Mouse (Mus musculus) MEL (cell line): Measurements from ENCODE around the gene Dpf3. TPM values are rescaled to one million over a fixed set of nuclear protein-coding genes. Genes with fewer than 3 reads are reported as not detected.

Source experiments
- DNase-seq: peaks from one replicate; pipeline ENCODE4 v3.0.0; 2011; ENCODE audit warnings: low read depth, low spot score
- H3K27ac ChIP-seq: 2 replicates; pipeline ENCODE4 v1.5.1; 2012; ENCODE audit warnings: low read depth, mild to moderate bottlenecking, control low read depth, low read length, moderate library complexity; ENCODE audit not compliant: control insufficient read depth
- H3K27me3 ChIP-seq, 2 experiments: fragments of 150-350 bp in 1 of 2; sonication (generic) in 1 of 2; 2 replicates each; pipeline ENCODE4 v1.6.1; 2012; ENCODE audit warnings: low read length in 2 of 2, mild to moderate bottlenecking in 2 of 2, improper control_type of control experiment in 1 of 2, moderate library complexity in 1 of 2; ENCODE audit not compliant: insufficient read depth in 2 of 2, control insufficient read depth in 1 of 2
- H3K36me3 ChIP-seq, 2 experiments: 2 replicates each; pipeline ENCODE4 v1.6.1; 2012 to 2014; ENCODE audit warnings: low read length in 2 of 2, improper control_type of control experiment in 1 of 2, inconsistent platforms in 1 of 2, mild to moderate bottlenecking in 1 of 2; ENCODE audit not compliant: insufficient read depth in 2 of 2, control insufficient read depth in 1 of 2
- H3K4me1 ChIP-seq, 2 experiments: fragments of 150-350 bp in 1 of 2; sonication (generic) in 1 of 2; 2 replicates each; pipeline ENCODE4 v1.6.1; 2012; ENCODE audit warnings: low read length in 2 of 2, improper control_type of control experiment in 1 of 2, mild to moderate bottlenecking in 1 of 2; ENCODE audit not compliant: insufficient read depth in 2 of 2, control insufficient read depth in 1 of 2
- H3K4me3 ChIP-seq, 2 experiments: fragments of 150-350 bp in 1 of 2; sonication (generic) in 1 of 2; 2 replicates each; pipeline ENCODE4 v1.5.1; 2012; ENCODE audit warnings: low read depth in 2 of 2, low read length in 2 of 2, mild to moderate bottlenecking in 2 of 2, moderate library complexity in 2 of 2, control low read depth in 1 of 2, improper control_type of control experiment in 1 of 2; ENCODE audit not compliant: control insufficient read depth in 1 of 2, insufficient read depth in 1 of 2
- H3K79me2 ChIP-seq: 2 replicates; pipeline ENCODE4 v1.6.1; 2012; ENCODE audit warnings: mild to moderate bottlenecking, low read length, moderate library complexity; ENCODE audit not compliant: control insufficient read depth, poor library complexity, insufficient read depth
- H3K9ac ChIP-seq: 2 replicates; pipeline ENCODE4 v1.6.1; 2012; ENCODE audit warnings: low read depth, mild to moderate bottlenecking, control low read depth, low read length, moderate library complexity; ENCODE audit not compliant: control insufficient read depth, poor library complexity, severe bottlenecking
- H3K9me3 ChIP-seq: fragments of 150-350 bp; sonication (generic); replicated peaks from 2 replicates; pipeline ENCODE4 v1.6.1; 2012; ENCODE audit warnings: mild to moderate bottlenecking, low read length, improper control_type of control experiment, moderate library complexity; ENCODE audit not compliant: insufficient read depth
- BHLHE40 ChIP-seq: IDR thresholded peaks from 2 replicates; pipeline ENCODE4 v1.6.1; 2012; ENCODE audit warnings: low read depth, mild to moderate bottlenecking, inconsistent platforms, low read length, improper control_type of control experiment, borderline replicate concordance
- CHD1 ChIP-seq: IDR thresholded peaks from 2 replicates; pipeline ENCODE4 v1.6.1; 2012; ENCODE audit warnings: low read depth, mild to moderate bottlenecking, inconsistent platforms, low read length, improper control_type of control experiment
- EP300 ChIP-seq, 2 experiments: IDR thresholded peaks; 2 replicates each; pipeline ENCODE4 v1.6.1; 2011; ENCODE audit warnings: improper control_type of control experiment in 2 of 2, low read length in 2 of 2, low read depth in 1 of 2, mild to moderate bottlenecking in 1 of 2
- ETS1 ChIP-seq: IDR thresholded peaks from 2 replicates; pipeline ENCODE4 v1.6.1; 2012; ENCODE audit warnings: low read depth, mild to moderate bottlenecking, inconsistent platforms, low read length, improper control_type of control experiment, moderate library complexity
- GATA1 ChIP-seq: IDR thresholded peaks from 2 replicates; pipeline ENCODE4 v1.6.1; 2011; ENCODE audit warnings: low read depth, low read length, improper control_type of control experiment
- MAX ChIP-seq: IDR thresholded peaks from 2 replicates; pipeline ENCODE4 v1.6.1; 2011; ENCODE audit warnings: low read length, improper control_type of control experiment
- POLR2A ChIP-seq, 2 experiments: IDR thresholded peaks; 2 replicates each; pipeline ENCODE4 v1.6.1; 2011 to 2012; ENCODE audit warnings: low read length in 2 of 2, mild to moderate bottlenecking in 2 of 2, control low read depth in 1 of 2, improper control_type of control experiment in 1 of 2, low read depth in 1 of 2, moderate library complexity in 1 of 2; ENCODE audit not compliant: control insufficient read depth in 1 of 2, insufficient read depth in 1 of 2, poor library complexity in 1 of 2
- POLR2AphosphoS5 ChIP-seq: IDR thresholded peaks from 2 replicates; pipeline ENCODE4 v1.6.1; 2012; ENCODE audit warnings: low read depth, borderline replicate concordance, mild to moderate bottlenecking, inconsistent platforms, low read length, moderate library complexity, mixed read lengths
- RAD21 ChIP-seq: IDR thresholded peaks from 2 replicates; pipeline ENCODE4 v1.6.1; 2011; ENCODE audit warnings: mild to moderate bottlenecking, low read depth, low read length, improper control_type of control experiment
- RCOR1 ChIP-seq: IDR thresholded peaks from 2 replicates; pipeline ENCODE4 v1.6.1; 2012; ENCODE audit warnings: low read depth, mild to moderate bottlenecking, inconsistent platforms, low read length, improper control_type of control experiment
- USF2 ChIP-seq, 2 experiments: IDR thresholded peaks; 2 replicates each; pipeline ENCODE4 v1.6.1; 2011 to 2012; ENCODE audit warnings: improper control_type of control experiment in 2 of 2, low read length in 2 of 2, borderline replicate concordance in 1 of 2, inconsistent platforms in 1 of 2, low read depth in 1 of 2, mild to moderate bottlenecking in 1 of 2; ENCODE audit not compliant: insufficient read depth in 1 of 2
- ZKSCAN1 ChIP-seq: IDR thresholded peaks from 2 replicates; pipeline ENCODE4 v1.6.1; 2012; ENCODE audit warnings: low read depth, mild to moderate bottlenecking, inconsistent platforms, low read length, improper control_type of control experiment, moderate library complexity
- ZNF384 ChIP-seq: IDR thresholded peaks from 2 replicates; pipeline ENCODE4 v1.6.1; 2012; ENCODE audit warnings: low read depth, mild to moderate bottlenecking, inconsistent platforms, low read length, improper control_type of control experiment
- polyA plus RNA-seq, 2 experiments: library from polyadenylated mRNA; stranded (reverse) in 1 of 2; unstranded in 1 of 2; fragments of >175 nt in 1 of 2; fragments of >200 nt in 1 of 2; gene quantifications; 2 replicates each; pipeline versions ENCODE4 v1.2.1 to v1.2.4; 2012; ENCODE audit warnings: low replicate concordance in 2 of 2, low read depth in 1 of 2; ENCODE audit not compliant: insufficient read length in 2 of 2, insufficient read depth in 1 of 2, missing spikeins in 1 of 2
- total RNA-seq: library from RNA; depleted of rRNA; stranded (reverse); fragments of 300-350 nt; gene quantifications from 2 replicates; pipeline ENCODE4 v1.2.3, GENCODE M21; 2012

The Dpf3 gene
- total and polyA plus RNA-seq, 3 experiments, result 4.2 to 6.8 TPM; not detected in 1

DNA sequence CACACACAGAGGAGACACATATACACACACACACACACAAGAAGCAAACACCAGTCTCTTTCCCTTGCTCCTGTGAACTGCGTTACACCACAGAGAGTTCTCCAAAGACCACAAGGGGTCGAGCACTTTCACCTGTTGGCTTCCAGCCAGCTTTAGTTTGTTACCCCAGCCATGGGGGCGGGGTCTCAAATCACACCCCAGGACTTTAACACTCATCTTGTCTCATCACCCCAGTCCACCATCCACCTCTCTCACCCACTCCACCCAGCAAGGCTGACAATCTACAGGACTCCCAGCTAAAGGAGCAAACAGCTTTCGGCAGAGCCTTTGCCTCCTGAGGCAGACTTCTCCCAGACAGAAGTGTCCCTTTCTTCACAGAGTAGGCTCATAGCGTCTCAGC lies 85.2 kb downstream of the Dpf3 start:
- H3K9ac ChIP-seq, result no peak overlapping the region
- H3K4me3 ChIP-seq, result no peak overlapping the region
- no peaks in the 10 kb centered on the region for H3K27me3 ChIP-seq
- no peak overlapping the region for H3K27ac ChIP-seq
- H3K79me2 ChIP-seq, result no peaks in the 10 kb centered on the region
- TF ChIP-seq MAX (no peak), GATA1 (no peak)
- no peaks in the 10 kb centered on the region for H3K9me3 ChIP-seq
- no peaks in the 10 kb centered on the region for H3K36me3 ChIP-seq
- no peak for DNase-seq
- no peaks in the 10 kb centered on the region for H3K4me1 ChIP-seq

DNA sequence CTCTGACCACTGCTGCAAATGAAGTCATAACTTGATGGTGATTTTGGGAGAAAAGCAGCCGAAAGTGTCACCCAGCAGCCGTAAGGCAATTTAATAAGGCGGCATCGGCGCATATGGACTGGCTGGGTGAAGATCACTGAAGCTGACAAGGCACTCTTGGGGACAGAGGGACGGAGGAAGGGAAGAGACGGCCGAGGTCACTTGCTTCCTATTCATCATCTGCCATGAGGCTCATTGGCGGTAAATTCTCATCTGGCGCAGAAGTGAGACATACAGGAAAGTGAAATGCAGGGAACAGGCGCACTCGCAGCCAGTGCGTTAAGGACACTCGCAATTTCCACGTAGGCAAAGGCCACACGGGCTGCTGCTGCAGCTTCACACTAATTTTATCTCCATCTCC lies 95.5 kb downstream of the Dpf3 start:
- Histone ChIP-seq H3K79me2 (no peaks in the 10 kb centered on the region), H3K9ac (no peak overlapping the region), H3K4me3 (no peak overlapping the region), H3K4me1 (peaks cover 7 to 10% of the 10 kb centered on the region in 2 experiments), H3K36me3 (peaks cover 0 to 4% of the 10 kb centered on the region in 2 experiments; a peak in 2 of 4 replicates), H3K9me3 (no peaks in the 10 kb centered on the region), H3K27ac (no peak overlapping the region), H3K27me3 (no peaks in the 10 kb centered on the region)
- TF ChIP-seq ZKSCAN1, result no peak
- no peak for TF ChIP-seq USF2 (IDR thresholded peaks at IDR 0.05; ENCODE audit: borderline replicate concordance in 1 of 2, insufficient read depth in 1 of 2, low read depth in 1 of 2, low read length in 2 of 2)
- TF ChIP-seq RCOR1, result no peak
- TF ChIP-seq POLR2A (IDR thresholded peaks at IDR 0.05; ENCODE audit: control insufficient read depth in 1 of 2, insufficient read depth in 1 of 2, low read depth in 1 of 2, low read length in 2 of 2, poor library complexity in 1 of 2), result no peak
- TF ChIP-seq ZNF384, result no peak
- TF ChIP-seq POLR2AphosphoS5, result no peak
- no peak for TF ChIP-seq ETS1
- TF ChIP-seq BHLHE40, result no peak
- no peak for TF ChIP-seq RAD21
- DNase-seq, result no peak

DNA sequence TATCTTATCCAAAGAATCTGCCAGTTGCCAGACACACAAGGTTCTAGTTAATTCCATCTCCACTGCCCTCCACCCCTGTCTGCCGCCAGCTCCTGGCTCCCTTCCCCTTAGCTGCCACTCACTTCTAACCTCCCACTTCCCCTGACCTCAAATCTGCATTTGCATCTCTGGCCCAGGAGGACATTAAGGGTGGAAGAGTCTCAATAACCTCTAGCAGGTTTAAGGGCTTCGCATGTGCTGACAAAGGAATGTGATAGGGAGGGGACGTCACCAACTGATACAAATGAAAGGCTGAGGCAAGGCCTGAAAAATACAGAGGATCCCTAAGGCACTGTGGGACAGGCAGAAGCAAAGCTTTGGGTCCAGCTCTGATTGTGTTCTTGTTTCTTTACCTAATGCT lies 100.0 kb downstream of the Dpf3 start:
- H3K36me3 ChIP-seq, result peaks cover 0 to 15% of the 10 kb centered on the region in 2 experiments; a peak in 2 of 4 replicates
- no peaks in the 10 kb centered on the region for H3K9me3 ChIP-seq
- H3K27ac ChIP-seq, result no peak overlapping the region
- H3K4me1 ChIP-seq, result peaks cover 21 to 23% of the 10 kb centered on the region in 2 experiments
- TF ChIP-seq CHD1 (no peak), EP300 (IDR thresholded peaks at IDR 0.05; ENCODE audit: low read depth in 1 of 2, low read length in 2 of 2) (0 out of 4 replicates have a peak, but pooled peaks of 1 of the 2 experiments have one; percentile 0), RAD21 (no peak)
- no peaks in the 10 kb centered on the region for H3K79me2 ChIP-seq
- no peak overlapping the region for H3K4me3 ChIP-seq
- no peaks in the 10 kb centered on the region for H3K27me3 ChIP-seq
- DNase-seq, result peak; percentile 32
- H3K9ac ChIP-seq, result no peak overlapping the region
